In genomic region chr9:42035995-42036394, GRCm38 (mm10) we compare ENCODE assay signal across 8 mouse cellular contexts.
DNase-seq lines count a peak whose midpoint lies in the region; ATAC-seq and TF ChIP-seq lines count a peak whose summit lies in the region.
"Had no signal": no experiment of that assay in that cellular context is flagged by ENCODE, and none has a peak within 500 bp of the region (broad histone marks: within the 10 kb centered on the region; RNA-seq: fewer than 3 reads in every experiment).

No protein-coding gene starts in this region.

- DNase-seq in right cerebral cortex, postnatal 4 days = peak; percentile 30
- DNase-seq in right cerebral cortex, adult 2 months (ENCODE audit: low spot score in 2 of 2) = no peak
- peak; percentile 26 for DNase-seq in lung, adult 2 months
- peak; percentile 49 for DNase-seq in thymus, postnatal 4 days
- DNase-seq in forebrain, embryonic 14.5 days (ENCODE audit: low spot score) = no peak
- DNase-seq in left cerebral cortex, postnatal 14 days (ENCODE audit: low spot score in 2 of 2) = no peak

- peaks cover 3% of the 10 kb centered on the region; the same call in 1 of the 2 replicates for H3K4me1 ChIP-seq in intestine, embryonic 16.5 days (ENCODE audit: control insufficient read depth, insufficient read depth, low read length)
- peaks cover 4% of the 10 kb centered on the region; the same call in 1 of the 2 replicates for H3K4me1 ChIP-seq in lung, adult 2 months (ENCODE audit: control insufficient read depth, insufficient read depth, low read length)
- peaks cover 6% of the 10 kb centered on the region; the same call in 1 of the 2 replicates for H3K4me1 ChIP-seq in forebrain, embryonic 14.5 days (ENCODE audit: control insufficient read depth, insufficient read depth, low read length)

- no peaks in the 10 kb centered on the region for H3K9me3 ChIP-seq in intestine, embryonic 16.5 days (ENCODE audit: control insufficient read depth, low read length)
- H3K9me3 ChIP-seq in forebrain, embryonic 14.5 days (replicated peaks; ENCODE audit: control insufficient read depth, low read length) = no peaks in the 10 kb centered on the region

- no peaks in the 10 kb centered on the region for H3K27me3 ChIP-seq in intestine, embryonic 16.5 days (replicated peaks; ENCODE audit: control insufficient read depth, insufficient read depth, low read length)
- no peaks in the 10 kb centered on the region for H3K27me3 ChIP-seq in forebrain, embryonic 14.5 days (replicated peaks; ENCODE audit: control insufficient read depth, insufficient read depth, low read length)
- H3K27me3 ChIP-seq: Patski had no signal

- peak; percentile 62 for ATAC-seq in intestine, embryonic 16.5 days
- ATAC-seq in forebrain, embryonic 14.5 days = no peak
- ATAC-seq: Patski had no signal

- no peaks in the 10 kb centered on the region for H3K36me3 ChIP-seq in intestine, embryonic 16.5 days (ENCODE audit: control insufficient read depth, insufficient read depth, low read length)
- H3K36me3 ChIP-seq in forebrain, embryonic 14.5 days (ENCODE audit: control insufficient read depth, insufficient read depth, low read length) = 0 out of 2 replicates have a peak, but pooled peaks cover 7% of the 10 kb centered on the region

- intact Hi-C loops in left cerebral cortex, postnatal 14 days (cut with DNase I) = loop anchor here (5.0 kb wide), 1 partner anchor 86 kb away; the partner anchor contains the start of gene Sorl1

- H3K4me3 ChIP-seq in intestine, embryonic 16.5 days (ENCODE audit: low read length) = no peak overlapping the region
- no peak overlapping the region for H3K4me3 ChIP-seq in lung, adult 2 months (replicated peaks; ENCODE audit: extremely low read depth, low read depth, low read length)
- no peak overlapping the region for H3K4me3 ChIP-seq in forebrain, embryonic 14.5 days (ENCODE audit: low read depth, low read length)

- no peak for TF ChIP-seq POLR2A in lung, adult 2 months (IDR thresholded peaks at IDR 0.05; ENCODE audit: borderline replicate concordance, extremely low read depth, low read depth, low read length)

- 45% methylated on average over 5 of the region's 5 CpGs for WGBS in intestine, embryonic 16.5 days
- 29% methylated on average over 5 of the region's 5 CpGs for WGBS in lung, adult 2 months
- 70% methylated on average over 5 of the region's 5 CpGs for WGBS in forebrain, embryonic 14.5 days

- no peak overlapping the region for H3K4me2 ChIP-seq in intestine, embryonic 16.5 days (ENCODE audit: low read depth, low read length)
- H3K4me2 ChIP-seq in forebrain, embryonic 14.5 days (ENCODE audit: low read length) = no peak overlapping the region

- H3K27ac ChIP-seq in intestine, embryonic 16.5 days (ENCODE audit: low read length) = no peak overlapping the region
- H3K27ac ChIP-seq in forebrain, embryonic 14.5 days (ENCODE audit: low read depth, low read length) = no peak overlapping the region

- no peak overlapping the region for H3K9ac ChIP-seq in intestine, embryonic 16.5 days (ENCODE audit: low read depth, low read length)
- H3K9ac ChIP-seq in forebrain, embryonic 14.5 days (ENCODE audit: low read length) = no peak overlapping the region

- TF ChIP-seq CTCF in lung, adult 2 months (IDR thresholded peaks at IDR 0.05; ENCODE audit: insufficient read depth, low read length) = no peak

Comparison
In these comparisons a context has a peak if more than half of its experiments do, and no peak if none do; other contexts are left out.
1. DNase-seq: peak in right cerebral cortex, postnatal 4 days (single experiment), lung, adult 2 months (single experiment) and thymus, postnatal 4 days (single experiment); none in right cerebral cortex, adult 2 months (0 of 2), forebrain, embryonic 14.5 days (single experiment) and left cerebral cortex, postnatal 14 days (0 of 2).